ENCODE assay signal across 31 mouse cellular contexts in genomic region chr14:105865381-105865938, GRCm38 (mm10). TPM values are rescaled to one million over a fixed set of nuclear protein-coding genes. Genes with fewer than 3 reads are reported as not detected.
DNase-seq lines count a peak whose midpoint lies in the region; ATAC-seq and TF ChIP-seq lines count a peak whose summit lies in the region.
"Had no signal": no experiment of that assay in that cellular context is flagged by ENCODE, and none has a peak within 500 bp of the region (broad histone marks: within the 10 kb centered on the region; RNA-seq: fewer than 3 reads in every experiment).

No protein-coding gene starts in this region.

- H3K9ac ChIP-seq in forebrain, embryonic 16.5 days (replicated peaks; ENCODE audit: low read depth, low read length), result no peak overlapping the region
- no peak overlapping the region for H3K9ac ChIP-seq in hindbrain, postnatal 0 days (replicated peaks; ENCODE audit: low read length)
- H3K9ac ChIP-seq: forebrain, embryonic 13.5 days; forebrain, postnatal 0 days; heart, embryonic 13.5 days; hindbrain, embryonic 14.5 days had no signal

- DNase-seq in 416B (ENCODE audit: low read depth) (peak; percentile 92), ES-CJ7 (ENCODE audit: low read depth, low spot score) (peak; percentile 82), ZHBTc4 (ENCODE audit: low read depth, low spot score) (peak; percentile 89)
- DNase-seq in retina, postnatal 1 day, result no peak
- DNase-seq in layer of hippocampus, postnatal 10 days (ENCODE audit: low spot score in 2 of 2), result no peak
- no peak for DNase-seq in hindbrain, postnatal 0 days (ENCODE audit: low spot score)
- DNase-seq: adrenal gland, postnatal 10 days; B cell, adult 2 months; cerebellum, adult 11 months; cerebellum, adult 2 months; cerebellum, adult 9-11 months; cerebellum, postnatal 25 days; embryo, embryonic 11 days; forebrain, postnatal 0 days; gastrocnemius, adult 2 months; gastrocnemius, postnatal 36 days; heart, adult 2 months; heart, postnatal 14 days; heart, postnatal 4 days had no signal

- peak; percentile 48 for ATAC-seq in megakaryocyte progenitor cell, adult 5-6 weeks (replicated peaks; ENCODE audit: poor library complexity)
- ATAC-seq in forebrain, embryonic 16.5 days, result no peak
- no peak for ATAC-seq in hindbrain, postnatal 0 days
- ATAC-seq: activated CD4-positive, CD25-positive, alpha-beta regulatory T cell, adult 4 months; forebrain, embryonic 13.5 days; forebrain, postnatal 0 days; intestine, postnatal 0 days; Patski had no signal

- H3K36me3 ChIP-seq in forebrain, embryonic 16.5 days (ENCODE audit: control insufficient read depth, insufficient read depth), result no peaks in the 10 kb centered on the region
- no peaks in the 10 kb centered on the region for H3K36me3 ChIP-seq in hindbrain, postnatal 0 days (ENCODE audit: insufficient read depth, low read length)
- H3K36me3 ChIP-seq: forebrain, embryonic 10.5 days; G1E; heart, embryonic 10.5 days; heart, embryonic 13.5 days had no signal

- no peak overlapping the region for H3K4me3 ChIP-seq in forebrain, embryonic 16.5 days (replicated peaks; ENCODE audit: low read length)
- no peak overlapping the region for H3K4me3 ChIP-seq in hindbrain, postnatal 0 days (ENCODE audit: low read length)
- H3K4me3 ChIP-seq: forebrain, embryonic 10.5 days; forebrain, embryonic 13.5 days; gastrocnemius, adult 2 months; heart, adult 2 months; heart, embryonic 10.5 days; heart, embryonic 13.5 days had no signal

- H3K4me1 ChIP-seq in forebrain, embryonic 16.5 days (replicated peaks; ENCODE audit: control insufficient read depth, insufficient read depth, low read length), result no peaks in the 10 kb centered on the region
- H3K4me1 ChIP-seq in hindbrain, postnatal 0 days (ENCODE audit: insufficient read depth, low read length), result no peaks in the 10 kb centered on the region
- H3K4me1 ChIP-seq: forebrain, embryonic 13.5 days had no signal

- H3K27ac ChIP-seq in forebrain, embryonic 16.5 days (ENCODE audit: low read length), result no peak overlapping the region
- no peak overlapping the region for H3K27ac ChIP-seq in hindbrain, postnatal 0 days
- H3K27ac ChIP-seq: forebrain, embryonic 10.5 days; forebrain, embryonic 13.5 days; gastrocnemius, adult 2 months; heart, adult 2 months; heart, embryonic 10.5 days; heart, embryonic 13.5 days; hindbrain, embryonic 14.5 days had no signal

- no peak for TF ChIP-seq CTCF in hindbrain, postnatal 0 days (IDR thresholded peaks at IDR 0.05; ENCODE audit: low read depth)

- H3K27me3 ChIP-seq in forebrain, embryonic 16.5 days (replicated peaks; ENCODE audit: control insufficient read depth, insufficient read depth, low read length), result no peaks in the 10 kb centered on the region
- no peaks in the 10 kb centered on the region for H3K27me3 ChIP-seq in hindbrain, postnatal 0 days (ENCODE audit: insufficient read depth, low read length)
- H3K27me3 ChIP-seq: CH12.LX; heart, embryonic 13.5 days; Patski had no signal

- H3K4me2 ChIP-seq in forebrain, embryonic 16.5 days (ENCODE audit: low read length), result no peak overlapping the region
- no peak overlapping the region for H3K4me2 ChIP-seq in hindbrain, postnatal 0 days (ENCODE audit: low read depth, low read length)
- H3K4me2 ChIP-seq: forebrain, embryonic 13.5 days; heart, embryonic 13.5 days; hindbrain, embryonic 14.5 days had no signal

- 0 out of 2 replicates have a peak, but pooled peaks cover 2% of the 10 kb centered on the region for H3K9me3 ChIP-seq in forebrain, embryonic 16.5 days (ENCODE audit: control insufficient read depth, low read length)
- H3K9me3 ChIP-seq in hindbrain, postnatal 0 days (ENCODE audit: low read length), result no peaks in the 10 kb centered on the region
- H3K9me3 ChIP-seq: forebrain, embryonic 10.5 days; forebrain, embryonic 13.5 days; heart, embryonic 10.5 days; heart, embryonic 13.5 days had no signal

- WGBS in forebrain, embryonic 16.5 days, result 92% methylated on average over 5 of the region's 5 CpGs
- 90% methylated on average over 5 of the region's 5 CpGs for WGBS in hindbrain, postnatal 0 days

RNA-seq across cellular contexts. Expression of gene Spry2, which starts 31.2 kb away (rescaled TPM):
- total RNA-seq in megakaryocyte progenitor cell, adult 5-6 weeks (2015), result 11.6 and 16.3 TPM in 2 replicates
- 7.1 and 9.9 TPM in 2 replicates for total RNA-seq in megakaryocyte progenitor cell, adult 5-6 weeks (2017)
- 29.6 and 39.0 TPM in 2 replicates for polyA plus RNA-seq in forebrain, embryonic 16.5 days (2015; fragmentation: Nextera tagmentation; extraction: Ambion mirVana)
- total RNA-seq in layer of hippocampus, postnatal 10 days (2021), result 10 to 100 TPM; 70.6 to 72.6 TPM
- total RNA-seq in hindbrain, postnatal 0 days (2014; rRNA removed), result 33.5 and 38.4 TPM in 2 replicates
- 61.7 and 71.4 TPM in 2 replicates for polyA plus RNA-seq in hindbrain, postnatal 0 days (2015; fragmentation: Nextera tagmentation; extraction: Ambion mirVana)
- total RNA-seq: CH12.LX had no signal
- polyA plus RNA-seq: activated CD4-positive, CD25-positive, alpha-beta regulatory T cell, adult 4 months; G1E had no signal

Comparison
In these comparisons a context has a peak if more than half of its experiments do, and no peak if none do; other contexts are left out.
1. DNase-seq: peak in 416B (single experiment), ES-CJ7 (single experiment) and ZHBTc4 (single experiment); none in retina, postnatal 1 day (single experiment), layer of hippocampus, postnatal 10 days (0 of 2) and hindbrain, postnatal 0 days (single experiment).